Mouse (Mus musculus): ENCODE data around the gene Snd1.

DNA sequence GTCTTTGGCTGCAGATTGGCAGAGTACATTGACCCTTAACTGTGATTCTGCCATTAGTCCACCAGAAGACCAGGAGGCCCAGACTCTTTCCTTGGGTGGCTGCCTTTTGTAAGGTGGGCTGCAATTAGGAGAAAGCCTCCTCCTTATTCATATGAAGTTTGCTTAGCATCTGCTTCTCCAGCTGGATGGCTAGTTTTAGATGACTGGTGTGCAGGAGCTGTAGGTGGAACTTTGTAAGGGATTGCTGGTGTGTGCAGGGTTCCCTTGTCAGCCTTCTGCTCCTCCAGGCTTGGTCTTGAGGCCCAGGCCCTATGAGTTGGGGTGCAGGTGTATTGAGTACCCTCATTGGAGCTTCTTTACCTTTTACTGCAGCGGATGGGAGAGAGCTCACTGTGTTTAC, 79.5 kb downstream of the Snd1 start:
- TF ChIP-seq POLR2A (IDR thresholded peaks at IDR 0.05; ENCODE audit: low read depth, low read length), result no peak
- TF ChIP-seq CTCF (IDR thresholded peaks at IDR 0.05; ENCODE audit: borderline replicate concordance, insufficient read depth, low read length), result no peak

All from embryonic fibroblast, embryonic 13.5 days (primary cell).